Mouse (Mus musculus) central nervous system, embryonic 18 days (tissue): ENCODE data around the gene Rnf20. TPM values are rescaled to one million over a fixed set of nuclear protein-coding genes. Genes with fewer than 3 reads are reported as not detected.

Source experiments
- polyA plus RNA-seq: library from polyadenylated mRNA; depleted of rRNA; stranded (reverse); fragments of >200 nt; gene quantifications from 2 replicates; pipeline ENCODE4 v1.2.3, GENCODE M21; 2012; rRNA removed

Rnf20 gene
- 63.5 and 64.4 TPM in 2 replicates for polyA plus RNA-seq

DNA sequence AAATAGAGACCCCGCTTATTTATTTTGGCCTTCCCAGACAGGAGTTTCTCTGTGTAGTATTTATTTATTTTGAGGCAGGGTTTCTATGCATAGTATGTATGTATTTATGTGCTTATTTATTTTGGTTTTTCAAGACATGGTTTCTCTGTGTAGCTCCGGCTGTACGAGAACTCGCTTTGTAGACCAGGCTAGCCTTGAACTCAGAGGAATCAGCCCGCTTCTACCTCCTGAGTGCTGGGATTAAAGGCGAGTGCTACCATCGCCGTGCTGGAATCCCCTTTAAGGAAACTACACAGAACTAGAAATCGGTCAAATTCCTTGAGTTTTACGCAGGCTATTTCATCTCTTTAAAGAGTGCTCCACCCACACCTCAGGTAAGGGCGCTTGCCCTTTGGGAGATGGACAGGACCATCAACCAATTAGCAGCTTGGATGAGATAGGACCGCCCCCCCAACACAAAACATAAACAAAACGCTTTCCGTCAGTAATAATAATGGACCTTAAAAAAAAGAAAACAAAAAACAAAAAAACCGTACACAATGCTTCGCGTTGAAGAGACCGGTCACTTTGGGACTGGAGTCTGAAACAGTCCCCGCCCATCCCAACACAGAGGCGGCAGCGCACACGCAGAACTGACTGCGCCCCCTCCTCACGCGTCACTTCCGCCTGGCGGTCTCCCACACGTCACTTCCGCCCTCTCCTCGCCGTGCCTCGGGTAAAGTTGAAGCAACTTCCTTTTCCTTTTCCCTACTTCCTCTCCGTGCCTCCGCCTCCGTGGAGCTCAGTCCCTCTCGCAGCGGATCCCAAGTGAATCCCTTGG, at the start of gene Rnf20:
Gene Rnf20 (plus strand): TSS at position 688 of the 820 bp plus-strand sequence.

DNA sequence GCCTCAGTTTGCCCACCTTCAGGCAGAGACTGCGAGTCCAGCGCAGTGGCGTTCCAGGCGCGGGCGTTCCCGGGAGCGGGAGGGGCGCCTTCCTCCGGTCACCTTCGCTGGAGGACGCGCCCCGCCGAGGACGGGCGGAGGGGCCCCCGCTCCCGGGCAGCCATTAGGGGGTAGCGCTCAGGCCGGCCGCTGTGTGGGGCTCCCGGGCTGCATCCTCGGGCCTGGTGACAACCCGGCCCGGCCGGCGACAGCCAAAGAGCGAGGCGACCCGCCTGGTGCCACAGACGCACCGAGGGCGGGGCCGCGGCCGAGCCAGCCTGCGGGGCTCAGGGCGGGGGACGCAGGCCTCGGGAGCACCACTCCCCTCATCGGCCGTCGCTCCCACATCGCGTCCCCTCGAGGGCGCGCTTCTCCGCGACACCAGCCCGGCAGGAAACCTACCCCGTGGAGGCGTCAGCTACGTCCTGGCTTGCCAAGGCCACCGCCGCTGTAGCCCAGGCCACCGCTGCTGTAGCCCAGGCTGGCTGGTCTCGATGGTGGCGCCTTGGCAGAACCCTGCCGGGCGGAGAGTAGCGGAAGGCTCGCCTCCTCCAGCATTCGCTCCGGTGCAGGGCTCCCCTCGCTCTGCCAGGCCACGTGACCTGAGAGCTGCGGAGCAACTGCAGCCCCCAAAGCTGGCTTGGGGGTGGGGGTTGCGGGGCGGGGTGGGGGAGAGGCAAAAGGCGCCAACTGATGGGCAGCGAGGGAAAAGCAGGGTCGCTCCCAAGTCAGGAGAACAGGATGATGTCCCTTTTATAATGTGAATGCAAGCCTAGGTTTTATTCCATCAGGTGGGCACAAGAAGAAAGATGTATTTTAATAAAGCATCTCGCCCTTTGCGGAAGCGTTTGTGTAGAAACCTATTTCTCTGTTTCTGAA, 34.4 kb upstream of the Rnf20 start, which contains the start of gene Tmem246:
Gene Tmem246 (minus strand): TSS at position 694 of the 918 bp plus-strand sequence.

DNA sequence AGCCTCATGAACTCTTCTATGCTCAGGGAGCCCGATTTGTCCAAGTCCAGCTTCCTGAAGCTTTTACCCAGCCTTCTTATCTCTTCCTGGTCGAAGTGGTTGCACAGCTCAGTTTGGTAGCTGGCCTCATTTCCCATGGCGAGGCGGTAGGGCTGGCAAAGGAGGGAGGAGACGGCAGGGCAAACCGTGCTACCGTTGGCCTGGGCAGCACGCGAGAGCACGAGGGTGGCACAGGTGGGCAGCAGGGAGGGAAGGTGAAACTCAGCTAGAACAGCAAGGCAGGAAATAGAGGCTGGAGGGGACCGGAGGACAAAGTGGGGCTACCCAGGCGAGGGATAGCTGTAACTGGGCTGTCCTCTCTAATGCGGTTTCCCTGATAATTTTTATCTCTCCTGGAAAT, 50.0 kb downstream of the Rnf20 start, which contains the start of gene Ppp3r2:
Gene Ppp3r2 (minus strand): TSS at position 213 of the 400 bp plus-strand sequence.

Other genes with a start within 250 kb of the Rnf20 start
- 0.09 TPM in 1 of 2 replicates, not detected in the other for gene Acnat2, start 223.9 kb upstream of the Rnf20 start, polyA plus RNA-seq
- gene Acnat1, start 158.1 kb upstream of the Rnf20 start, polyA plus RNA-seq = 0.05 and 0.12 TPM in 2 replicates
- 0.09 and 0.12 TPM in 2 replicates for gene Baat, start 125.4 kb upstream of the Rnf20 start, polyA plus RNA-seq
- 26.1 and 27.6 TPM in 2 replicates for gene Mrpl50, start 110.9 kb upstream of the Rnf20 start, polyA plus RNA-seq
- 6.7 and 6.9 TPM in 2 replicates for gene Zfp189, start 110.8 kb upstream of the Rnf20 start, polyA plus RNA-seq
- 1.4 and 2.0 TPM in 2 replicates for gene Aldob, start 82.5 kb upstream of the Rnf20 start, polyA plus RNA-seq
- 83.6 and 89.8 TPM in 2 replicates for gene Tmem246, start 34.1 kb upstream of the Rnf20 start, polyA plus RNA-seq
- gene Ppp3r2, start 50.0 kb downstream of the Rnf20 start, polyA plus RNA-seq = 0.32 and 0.35 TPM in 2 replicates
- gene Grin3a, start 213.7 kb downstream of the Rnf20 start, polyA plus RNA-seq = 24.5 and 28.5 TPM in 2 replicates